Mouse (Mus musculus): ENCODE results near the gene Aaas.
"Not testable (repeated sequence)": the region's sequence is repeated elsewhere in the genome, so short reads cannot be mapped to it uniquely, and the experiment has no call there.

Gene Aaas

DNA sequence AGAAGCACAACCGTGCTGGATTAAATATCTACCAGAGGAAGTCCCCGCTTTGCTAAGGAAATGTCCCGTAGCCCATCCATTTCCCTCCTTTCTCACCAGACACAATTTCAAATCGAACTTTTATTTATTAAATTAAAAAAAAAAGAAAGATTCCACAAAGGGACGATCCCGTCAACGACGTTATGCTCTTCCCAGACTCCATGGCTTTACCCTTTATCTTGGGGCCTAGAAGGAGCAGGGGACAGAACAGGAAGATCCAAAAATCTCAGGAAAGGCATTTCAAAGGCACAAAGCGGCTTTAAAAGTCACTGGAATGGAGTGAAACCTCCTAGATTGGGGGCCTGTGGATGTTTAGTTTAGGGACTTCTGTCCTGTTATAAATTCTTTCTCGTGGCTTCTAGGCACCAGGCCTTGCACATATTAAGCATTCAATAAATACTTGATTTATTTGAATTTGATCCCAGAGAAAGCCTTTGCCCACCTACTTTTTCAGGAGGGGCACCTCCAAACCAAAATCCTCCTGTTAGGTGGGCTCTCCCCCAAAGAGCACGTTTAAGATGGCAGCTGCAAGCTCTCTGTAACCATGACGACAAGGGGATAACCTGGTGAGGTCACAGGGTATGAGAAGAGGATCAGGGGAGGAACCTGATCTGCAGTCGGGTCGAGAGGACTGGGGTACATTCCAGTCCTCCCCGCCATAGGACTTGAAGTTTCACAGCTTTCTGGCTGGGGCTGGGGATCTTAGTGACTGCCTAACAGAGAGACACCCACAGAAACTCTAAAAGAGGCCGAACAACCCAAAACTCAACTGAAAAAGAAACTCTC, 6.1 kb upstream of the Aaas start:
- no peak for DNase-seq (ENCODE audit: low spot score in 2 of 2)

GRCm38 (mm10) chr15:102355871-102356441, 5.4 kb upstream of the Aaas start:
- peak in 1 of 2 experiments; percentile 17 for DNase-seq (ENCODE audit: low spot score in 2 of 2)

DNA sequence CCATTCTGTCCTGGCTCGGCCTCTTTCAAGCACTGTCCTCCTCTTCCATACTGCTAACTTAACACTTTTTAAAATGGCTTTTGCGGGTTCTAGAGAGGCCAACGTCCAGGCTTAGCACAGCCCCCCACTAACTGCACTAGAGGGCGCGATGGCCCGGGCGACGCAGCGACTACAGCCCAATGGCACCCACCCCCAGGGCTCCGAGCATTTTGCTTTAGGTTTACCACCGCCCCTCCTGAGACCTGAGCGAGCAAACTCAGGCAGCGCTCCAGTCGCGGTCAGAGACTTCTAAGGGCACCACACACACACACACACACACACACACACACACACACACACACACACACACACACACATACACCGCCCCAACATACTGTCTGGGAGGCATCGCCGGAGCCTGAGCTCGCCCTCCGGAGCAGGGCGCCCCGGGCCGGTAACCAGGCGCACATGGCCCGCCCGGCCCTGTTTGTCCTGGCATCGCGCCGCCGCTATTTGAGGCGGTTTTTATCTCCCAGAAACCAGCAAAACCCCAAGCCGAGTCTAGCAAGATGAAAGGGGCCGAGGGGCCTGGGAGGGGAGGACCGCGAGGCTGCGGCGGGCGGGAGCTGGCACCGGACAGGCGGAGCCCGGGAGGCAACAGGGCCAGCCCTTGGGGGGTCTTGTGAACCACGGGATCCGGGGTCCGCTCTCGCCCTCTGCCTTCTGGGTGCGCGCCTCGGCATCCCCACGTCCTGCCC, 4.7 kb upstream of the Aaas start:
- DNase-seq (ENCODE audit: low spot score in 2 of 2), result peak in 1 of 2 experiments; percentile 28

DNA sequence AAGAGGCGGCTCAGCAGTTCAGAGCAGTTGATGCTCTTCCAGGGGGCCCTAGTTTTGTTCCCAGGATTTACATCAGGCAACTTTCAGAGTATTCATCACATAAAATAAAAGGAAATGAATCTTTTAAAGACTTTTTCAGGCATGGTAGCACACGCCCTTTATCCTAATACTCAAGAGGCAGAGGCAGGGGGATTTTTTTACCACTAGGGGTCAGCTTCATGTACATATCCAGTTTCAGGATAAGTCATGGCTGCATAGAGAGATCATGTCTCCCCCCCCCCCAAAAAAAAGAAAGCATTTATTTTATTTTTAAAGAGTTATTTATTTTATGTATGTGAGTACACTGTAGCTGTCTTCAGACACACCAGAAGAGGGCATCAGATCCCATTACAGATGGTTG, 3.4 kb upstream of the Aaas start:
- no peak for DNase-seq (ENCODE audit: low spot score in 2 of 2)

GRCm38 (mm10) chr15:102352177-102352576, 1.6 kb upstream of the Aaas start:
- no peak for DNase-seq (ENCODE audit: low spot score in 2 of 2)

- no peak for DNase-seq (ENCODE audit: low spot score in 2 of 2)
Measured at GRCm38 (mm10) chr15:102350942-102351291, 346 bp upstream of the Aaas start.

- DNase-seq (ENCODE audit: low spot score in 2 of 2), result no peak
Measured at GRCm38 (mm10) chr15:102346444-102346843, 4.1 kb downstream of the Aaas start.

DNA sequence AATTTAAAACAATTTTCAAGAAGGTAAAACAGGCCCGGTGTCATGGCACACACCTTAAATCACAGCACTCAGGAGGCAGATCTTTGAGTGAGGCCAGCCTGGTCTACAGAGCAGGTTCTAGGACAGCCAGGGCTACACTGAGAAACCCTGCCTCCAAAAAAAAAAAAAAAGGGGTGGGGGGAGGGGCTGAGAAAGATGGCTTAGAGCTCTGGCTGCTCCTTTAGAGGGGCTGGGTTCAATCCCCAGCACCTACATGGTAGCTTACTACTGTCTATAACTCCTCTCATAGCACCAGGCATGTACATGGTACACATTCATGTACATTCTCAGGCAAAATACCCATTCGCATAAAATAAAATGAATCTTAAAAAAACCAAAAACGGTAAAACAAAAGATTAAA, 6.1 kb downstream of the Aaas start:
- DNase-seq (ENCODE audit: low spot score in 2 of 2), result no peak

DNA sequence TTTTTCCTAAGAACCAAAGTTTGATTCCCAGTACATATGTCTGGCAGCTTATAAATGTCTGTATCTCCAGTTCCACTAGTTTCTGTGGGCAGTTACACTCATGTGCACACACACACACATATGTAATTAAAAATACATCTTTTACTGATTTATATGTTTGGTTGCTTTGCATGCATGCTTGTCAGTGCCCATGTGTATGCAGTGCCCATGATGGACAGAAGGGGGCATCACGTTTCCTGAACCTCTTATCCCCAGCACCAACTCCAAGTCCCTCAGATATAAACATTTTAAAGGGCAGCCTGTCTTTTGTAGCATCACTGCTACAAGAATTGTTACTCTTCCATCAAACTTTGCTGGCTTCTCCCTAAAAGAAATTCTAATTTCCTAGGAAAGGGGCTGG, 9.0 kb downstream of the Aaas start:
- DNase-seq (ENCODE audit: low spot score in 2 of 2), result peak; percentile 35 to 41

DNA sequence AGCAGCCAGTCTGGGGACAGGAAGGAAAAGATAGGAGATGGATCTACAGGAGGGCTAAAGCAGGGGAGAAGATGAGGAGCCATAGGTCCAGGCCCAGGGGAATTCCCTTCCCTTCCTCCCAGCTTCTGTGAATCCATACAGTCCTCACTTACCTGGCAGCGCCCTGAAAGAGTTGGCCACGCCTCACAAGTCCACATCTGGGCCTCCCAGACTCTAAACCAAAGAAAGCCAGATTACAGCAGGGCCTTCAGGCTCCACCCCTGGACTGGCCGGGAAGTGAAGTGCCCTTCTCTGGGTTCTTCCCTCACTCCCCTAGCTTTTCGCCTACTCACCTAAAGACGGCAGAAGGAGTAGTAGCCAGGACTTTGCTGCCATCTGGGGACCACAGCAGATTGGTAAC, 11.0 kb downstream of the Aaas start:
- no peak for DNase-seq (ENCODE audit: low spot score in 2 of 2)

- DNase-seq (ENCODE audit: low spot score in 2 of 2), result no peak
Measured at GRCm38 (mm10) chr15:102336946-102337345, 13.6 kb downstream of the Aaas start.

- DNase-seq (ENCODE audit: low spot score in 2 of 2), result not testable (repeated sequence)
Measured at GRCm38 (mm10) chr15:102335925-102336324, 14.6 kb downstream of the Aaas start.

- no peak for DNase-seq (ENCODE audit: low spot score in 2 of 2)
Measured at GRCm38 (mm10) chr15:102335254-102335653, 15.3 kb downstream of the Aaas start.

GRCm38 (mm10) chr15:102331610-102332015, 19.0 kb downstream of the Aaas start, which contains the start of gene Myg1:
Gene Myg1 (plus strand): TSS chr15:102331709.
- peak; percentile 87 to 88 for DNase-seq (ENCODE audit: low spot score in 2 of 2)

DNA sequence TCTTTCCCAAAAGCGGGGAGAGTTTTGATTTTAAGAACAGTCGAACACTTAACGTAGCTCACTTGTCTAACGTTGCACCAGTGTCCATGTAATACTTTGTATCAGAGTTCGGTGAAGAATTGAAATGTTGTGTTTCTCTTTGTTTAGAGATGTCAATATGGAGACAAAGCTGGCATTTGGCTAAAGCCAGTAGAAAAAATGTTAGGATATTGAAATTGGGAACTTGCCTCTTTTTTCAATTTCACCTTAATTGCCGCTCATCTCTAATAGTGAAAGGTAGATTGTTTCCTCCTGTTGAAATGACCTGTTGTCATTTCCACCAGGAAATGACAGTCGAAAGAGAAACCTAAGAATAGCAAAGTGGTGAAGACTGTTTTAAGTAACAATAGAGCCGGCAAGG, 23.7 kb downstream of the Aaas start:
- DNase-seq (ENCODE audit: low spot score in 2 of 2), result no peak

DNA sequence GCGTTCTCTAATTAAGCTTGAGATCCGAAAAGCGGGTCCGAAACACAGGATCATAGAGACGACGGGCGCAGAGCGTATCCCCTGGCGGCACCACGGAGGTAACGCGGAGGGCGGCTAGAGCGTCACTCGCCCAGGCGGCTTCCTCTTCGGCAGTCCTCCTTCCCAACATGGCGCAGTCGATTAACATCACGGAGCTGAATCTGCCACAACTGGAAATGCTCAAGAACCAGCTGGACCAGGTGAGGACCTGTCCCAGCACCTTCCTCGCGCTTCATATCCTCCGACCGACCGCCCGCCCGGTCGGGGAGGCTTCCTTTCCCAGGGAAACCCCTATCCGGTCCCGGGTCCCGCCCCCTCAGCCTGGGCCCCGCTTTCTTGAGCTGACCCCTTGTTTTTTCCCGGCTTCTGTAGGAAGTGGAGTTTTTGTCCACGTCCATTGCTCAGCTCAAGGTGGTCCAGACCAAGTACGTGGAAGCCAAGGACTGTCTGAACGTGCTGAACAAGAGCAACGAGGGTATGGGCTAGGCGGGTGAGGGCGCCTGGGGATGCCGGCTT, 24.5 kb downstream of the Aaas start, which contains the start of gene Pfdn5:
Pfdn5 (plus strand) TSS at position 95 of the 555 bp plus-strand sequence.
- peak; percentile 91 to 93 for DNase-seq (ENCODE audit: low spot score in 2 of 2)

DNA sequence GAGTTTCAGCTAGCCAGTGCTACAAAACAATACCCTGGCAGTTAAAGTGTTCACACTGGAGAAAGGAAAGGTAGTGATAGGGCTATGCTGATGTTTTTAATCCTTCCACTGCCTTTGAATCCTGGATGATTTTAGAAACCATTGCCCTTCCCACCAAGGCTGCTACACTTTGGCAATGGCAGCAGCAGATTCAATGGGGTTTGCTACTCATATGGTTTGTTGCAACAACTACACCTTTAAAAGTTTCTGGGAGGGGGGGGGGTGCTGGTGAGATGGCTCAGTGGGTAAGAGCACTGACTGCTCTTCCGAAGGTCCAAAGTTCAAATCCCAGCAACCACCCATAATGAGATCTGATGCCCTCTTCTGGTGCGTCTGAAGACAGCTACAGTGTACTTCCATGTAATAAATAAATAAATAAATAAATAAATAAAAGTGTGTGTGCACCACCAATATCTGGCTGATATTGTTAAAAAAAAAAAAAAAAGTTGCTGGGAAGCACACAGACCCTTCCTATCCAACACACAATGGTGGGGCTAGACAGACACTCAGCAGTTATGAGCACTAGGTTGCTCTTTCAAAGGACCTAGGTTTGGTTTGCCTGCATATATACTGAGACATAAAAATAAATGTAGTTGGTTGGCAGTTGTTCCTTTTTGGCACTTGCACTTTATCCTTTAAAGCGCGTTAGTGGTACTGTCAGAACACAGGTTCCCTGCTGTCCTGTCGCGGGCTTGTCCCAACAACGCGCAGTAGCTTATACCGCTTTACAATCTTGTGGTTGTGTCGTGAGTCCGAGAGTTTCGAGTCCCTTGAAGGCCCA, 25.7 kb downstream of the Aaas start:
- no peak for DNase-seq (ENCODE audit: low spot score in 2 of 2)

DNA sequence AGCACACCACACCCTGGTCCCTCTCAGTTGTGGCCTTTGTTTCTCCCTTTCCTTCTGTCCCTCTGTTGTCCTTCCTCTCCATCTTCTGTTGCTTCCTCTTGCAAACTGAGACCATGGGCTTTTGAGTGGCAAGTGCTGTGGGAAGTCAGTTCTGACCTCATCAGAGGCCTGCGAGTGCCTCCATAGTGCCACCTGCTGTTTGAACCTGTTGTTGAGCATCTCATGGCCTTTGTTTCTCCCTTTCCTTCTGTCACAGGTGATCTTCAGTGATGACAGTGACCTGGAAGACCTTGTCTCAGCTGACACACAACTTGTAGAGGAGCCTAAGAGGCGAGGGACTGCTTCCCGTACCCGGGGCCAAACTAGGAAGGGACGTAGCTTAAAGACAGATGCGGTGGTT, 34.3 kb downstream of the Aaas start:
- peak; percentile 72 to 77 for DNase-seq (ENCODE audit: low spot score in 2 of 2)

DNA sequence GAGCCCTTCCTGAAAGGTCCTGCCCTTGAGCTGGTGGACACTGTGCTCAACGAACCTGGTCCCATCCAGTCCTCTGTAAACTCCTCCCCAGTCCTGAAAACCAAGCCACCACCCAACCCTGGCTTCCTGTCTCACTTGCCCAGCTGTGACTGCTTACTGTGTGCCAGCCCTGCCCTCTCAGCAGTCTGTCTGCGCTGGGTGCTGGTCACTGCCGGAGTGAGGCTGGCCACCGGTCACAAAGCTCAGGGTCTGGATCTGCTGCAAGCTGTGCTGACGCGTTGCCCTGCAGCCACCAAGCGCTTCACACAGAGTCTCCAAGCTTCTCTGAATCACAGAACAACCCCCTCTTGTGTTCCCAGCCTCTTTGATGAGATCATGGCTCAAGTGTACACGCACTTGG, 35.3 kb downstream of the Aaas start:
- no peak for DNase-seq (ENCODE audit: low spot score in 2 of 2)

GRCm38 (mm10) chr15:102311489-102311888, 39.1 kb downstream of the Aaas start:
- DNase-seq (ENCODE audit: low spot score in 2 of 2), result no peak

GRCm38 (mm10) chr15:102310074-102310845, 40.3 kb downstream of the Aaas start:
- DNase-seq (ENCODE audit: low spot score in 2 of 2), result no peak

All from right cerebral cortex, adult 2 months (tissue).